Mouse (Mus musculus) limb, embryonic 15.5 days (tissue): ENCODE data around the gene Ankrd12. TPM values are rescaled to one million over a fixed set of nuclear protein-coding genes. Genes with fewer than 3 reads are reported as not detected.

ENCODE experiments used
- ATAC-seq: fragments of 200-750 bp; cut with Nextera tagmentation; 2 replicates; pipeline ENCODE4 v1.8.0; 2017; ENCODE audit warnings: low read depth, moderate TSS enrichment; ENCODE audit not compliant: insufficient number of reproducible peaks, low FRiP score, low TSS enrichment
- H3K27ac ChIP-seq: fragments of 300-500 bp; sonication (generic); 2 replicates; pipeline ENCODE4 v1.5.1; 2015; ENCODE audit warnings: moderate library complexity, mild to moderate bottlenecking, inconsistent platforms
- H3K27me3 ChIP-seq: fragments of 300-500 bp; sonication (generic); 2 replicates; pipeline ENCODE4 v1.6.1; 2015; ENCODE audit warnings: inconsistent platforms
- H3K36me3 ChIP-seq: fragments of 300-500 bp; sonication (generic); 2 replicates; pipeline ENCODE4 v1.6.1; 2015; ENCODE audit warnings: inconsistent platforms
- H3K4me1 ChIP-seq: fragments of 300-500 bp; sonication (generic); 2 replicates; pipeline ENCODE4 v1.6.1; 2015; ENCODE audit warnings: inconsistent platforms
- H3K4me2 ChIP-seq: fragments of 300-500 bp; sonication (generic); 2 replicates; pipeline ENCODE4 v1.6.1; 2015; ENCODE audit warnings: mild to moderate bottlenecking, inconsistent platforms
- H3K4me3 ChIP-seq: fragments of 300-500 bp; sonication (generic); 2 replicates; pipeline ENCODE4 v1.5.1; 2015; ENCODE audit warnings: mild to moderate bottlenecking, inconsistent platforms
- H3K9ac ChIP-seq: fragments of 300-500 bp; sonication (generic); 2 replicates; pipeline ENCODE4 v1.6.1; 2015; ENCODE audit warnings: inconsistent platforms
- H3K9me3 ChIP-seq: fragments of 300-500 bp; sonication (generic); 2 replicates; pipeline ENCODE4 v1.6.1; 2016; ENCODE audit warnings: inconsistent platforms
- WGBS: fragments of 180-500 bp; shearing (Covaris S2); methylation state at CpG from one replicate; pipeline ENCODE4 v1.1.7; 2015; 5-methylcytosine and 5-hydroxymethylcytosine counted together
- polyA plus RNA-seq: library from polyadenylated mRNA; unstranded; fragments of >200 nt; fragmentation: Nextera tagmentation; extraction: Ambion mirVana; gene quantifications from 2 replicates; pipeline ENCODE4 v1.2.1, GENCODE M21; 2015

Gene Ankrd12
- polyA plus RNA-seq, 1 experiment from 2014 or later: 27.2 TPM

DNA sequence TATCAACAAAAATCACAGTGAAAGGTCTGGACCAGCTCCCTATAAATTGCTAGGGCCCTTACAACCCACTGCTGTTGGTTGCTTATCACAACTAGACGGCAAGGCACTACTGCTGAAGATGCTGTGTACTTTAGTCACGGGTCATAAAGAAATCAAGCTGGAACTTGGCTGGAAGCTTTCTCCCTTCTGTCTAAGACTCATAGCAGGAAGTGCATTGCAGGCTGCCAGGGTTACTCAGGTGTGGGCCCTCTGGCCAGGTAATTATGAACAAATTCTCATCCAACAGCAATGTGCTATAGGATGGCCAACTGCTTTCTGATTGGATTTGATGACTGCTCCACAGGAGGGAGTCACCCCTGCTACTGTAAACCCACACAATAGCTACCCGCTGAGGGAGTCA, 117.9 kb downstream of the Ankrd12 start:
- WGBS: 67% methylated on average over 3 of the region's 3 CpGs
- Histone ChIP-seq H3K36me3 (no peaks in the 10 kb centered on the region), H3K27me3 (no peaks in the 10 kb centered on the region), H3K9me3 (no peaks in the 10 kb centered on the region), H3K27ac (no peak overlapping the region), H3K4me3 (no peak overlapping the region), H3K4me2 (no peak overlapping the region), H3K9ac (no peak overlapping the region), H3K4me1 (0 out of 2 replicates have a peak, but pooled peaks cover 2% of the 10 kb centered on the region)
- ATAC-seq: no peak

DNA sequence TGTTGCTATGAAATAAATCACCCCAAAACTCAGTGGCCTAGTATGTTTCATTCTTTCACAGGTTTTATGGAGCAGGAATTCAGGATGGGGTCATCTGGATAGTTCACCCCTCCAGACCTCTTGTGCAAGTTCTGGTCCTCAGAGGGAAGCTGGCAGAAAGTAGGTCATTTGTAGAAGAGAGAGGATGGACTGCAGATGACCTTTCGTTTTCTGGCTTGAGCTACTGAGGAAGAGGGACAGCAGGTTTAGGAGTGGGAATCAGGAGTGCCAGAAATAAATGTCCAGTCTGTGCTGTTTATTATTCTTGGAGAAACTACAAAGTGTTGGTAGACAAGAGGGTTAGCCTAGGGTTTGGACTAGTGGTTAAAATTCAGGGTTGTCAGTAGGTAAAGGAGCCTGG, 118.5 kb downstream of the Ankrd12 start:
- H3K36me3 ChIP-seq: no peaks in the 10 kb centered on the region
- no peak for ATAC-seq
- no peaks in the 10 kb centered on the region for H3K27me3 ChIP-seq
- no peaks in the 10 kb centered on the region for H3K9me3 ChIP-seq
- 0 out of 2 replicates have a peak, but pooled peaks cover 2% of the 10 kb centered on the region for H3K4me1 ChIP-seq
- no peak overlapping the region for H3K27ac ChIP-seq
- no peak overlapping the region for H3K4me3 ChIP-seq
- 86% methylated on average over 1 of the region's 1 CpGs for WGBS
- H3K9ac ChIP-seq: no peak overlapping the region
- no peak overlapping the region for H3K4me2 ChIP-seq

DNA sequence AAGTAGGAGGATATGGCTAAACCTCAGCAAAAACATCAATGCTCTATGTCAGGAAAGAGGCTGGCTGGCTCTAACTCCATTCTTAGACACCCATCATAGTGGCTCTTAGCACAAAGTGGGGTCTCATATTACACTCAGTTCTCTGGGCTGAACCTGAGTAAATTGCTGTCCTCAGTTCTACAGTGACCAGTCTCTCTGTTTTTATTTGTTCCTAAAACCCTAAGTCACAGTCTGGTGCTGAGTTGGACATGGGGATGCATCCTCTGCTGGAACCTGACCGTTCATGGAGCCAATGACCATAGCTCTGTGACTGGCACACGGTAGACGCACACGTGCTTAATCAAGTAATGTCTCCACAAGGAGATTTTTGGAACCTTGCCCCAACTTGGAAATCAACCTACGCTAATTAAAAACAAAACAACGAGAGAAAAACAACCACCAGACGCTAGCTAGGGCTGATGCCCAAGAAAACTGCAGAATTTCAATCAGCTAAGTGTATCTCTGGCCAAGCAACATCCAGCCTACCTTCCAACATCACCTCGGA, 119.0 kb downstream of the Ankrd12 start:
- Histone ChIP-seq H3K9me3 (no peaks in the 10 kb centered on the region), H3K9ac (no peak overlapping the region), H3K27ac (no peak overlapping the region), H3K4me2 (no peak overlapping the region), H3K36me3 (no peaks in the 10 kb centered on the region), H3K4me1 (0 out of 2 replicates have a peak, but pooled peaks cover 2% of the 10 kb centered on the region), H3K27me3 (no peaks in the 10 kb centered on the region), H3K4me3 (no peak overlapping the region)
- WGBS: 74% methylated on average over 8 of the region's 8 CpGs
- ATAC-seq: no peak

DNA sequence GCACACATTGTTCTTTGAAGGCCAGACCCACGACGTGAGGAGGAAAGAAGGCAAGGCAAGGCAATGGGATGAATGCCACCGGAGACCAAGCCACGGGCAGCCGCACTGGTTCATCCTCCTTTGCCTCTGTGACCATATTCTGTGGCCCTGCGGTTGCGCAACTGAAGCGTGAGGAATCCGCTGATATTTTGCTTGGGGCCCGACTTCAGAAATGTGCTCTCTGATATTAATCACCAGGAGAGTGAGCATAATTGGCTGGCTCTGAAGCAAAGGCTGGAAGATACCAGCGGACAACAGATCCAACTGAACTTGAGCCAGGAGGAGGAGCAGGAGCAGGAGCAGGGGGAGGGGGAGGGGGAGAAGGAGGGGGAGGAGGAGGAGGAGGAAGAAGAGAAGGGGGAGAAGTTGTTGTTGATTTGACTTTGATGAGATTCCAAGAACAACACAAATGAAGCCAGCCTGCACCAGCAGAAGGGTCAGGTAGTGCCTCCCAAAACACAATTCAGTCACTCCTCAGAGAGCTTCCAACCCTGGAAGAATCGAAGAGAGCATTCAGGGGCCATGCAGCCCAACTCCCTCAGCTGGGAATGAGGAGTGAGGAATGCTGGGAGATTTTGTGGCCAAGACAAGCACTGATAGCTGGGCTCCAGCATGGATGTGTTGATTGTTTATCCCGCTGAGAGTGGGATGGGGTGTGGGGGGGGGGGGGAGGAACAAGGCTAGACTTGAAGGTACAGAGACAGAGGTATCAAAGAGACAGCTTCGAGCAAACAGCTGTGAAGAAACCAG, 119.7 kb downstream of the Ankrd12 start:
- Histone ChIP-seq H3K36me3 (no peaks in the 10 kb centered on the region), H3K27ac (0 out of 2 replicates have a peak overlapping the region, but pooled peaks have one; percentile 43), H3K4me2 (no peak overlapping the region), H3K9ac (no peak overlapping the region), H3K4me1 (0 out of 2 replicates have a peak, but pooled peaks cover 2% of the 10 kb centered on the region), H3K9me3 (no peaks in the 10 kb centered on the region), H3K27me3 (no peaks in the 10 kb centered on the region), H3K4me3 (no peak overlapping the region)
- 72% methylated on average over 14 of the region's 14 CpGs for WGBS
- no peak for ATAC-seq

DNA sequence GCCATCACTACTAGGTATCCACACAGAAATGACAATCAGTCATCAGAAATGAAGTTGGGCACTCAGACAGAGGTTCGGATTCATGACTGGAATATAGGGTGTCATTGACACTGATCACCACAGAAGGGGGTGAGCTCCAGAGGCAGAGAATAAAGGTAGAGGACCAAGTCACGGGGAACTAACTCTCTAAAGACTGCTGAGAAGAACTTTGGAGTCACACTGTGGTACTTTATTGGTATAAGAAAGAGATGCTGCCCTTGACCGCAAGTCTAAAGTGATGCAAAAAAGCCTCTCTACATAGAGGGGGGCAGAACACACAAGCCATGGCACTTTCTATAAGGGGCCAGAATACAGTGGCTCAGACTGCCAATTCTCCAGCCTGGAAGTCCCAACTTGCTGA, 120.7 kb downstream of the Ankrd12 start:
- Histone ChIP-seq H3K4me2 (no peak overlapping the region), H3K4me3 (no peak overlapping the region), H3K36me3 (no peaks in the 10 kb centered on the region), H3K9me3 (no peaks in the 10 kb centered on the region), H3K27ac (no peak overlapping the region), H3K27me3 (no peaks in the 10 kb centered on the region), H3K9ac (no peak overlapping the region), H3K4me1 (peaks cover 5% of the 10 kb centered on the region; the same call in 1 of the 2 replicates)
- ATAC-seq: no peak
- WGBS: 81% methylated on average over 3 of the region's 3 CpGs

DNA sequence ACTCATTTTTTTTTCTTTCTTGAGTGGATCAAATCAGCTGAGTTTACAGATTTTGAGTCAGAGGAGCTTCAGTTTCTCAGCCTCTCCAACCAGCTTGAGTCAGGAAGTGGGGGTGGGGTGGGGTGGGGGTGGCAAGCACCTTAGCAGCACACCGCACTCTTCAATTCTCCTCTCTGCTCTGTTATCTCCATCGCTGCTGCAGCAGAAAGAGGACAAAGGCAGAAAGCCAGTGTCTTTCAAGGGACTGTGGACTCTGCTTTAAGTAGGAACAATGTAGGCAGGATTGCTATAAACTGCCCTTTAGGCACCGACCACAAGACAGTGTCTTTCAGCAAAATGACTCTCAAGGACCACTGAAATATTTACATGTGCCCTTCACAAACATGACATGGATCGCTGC, 122.9 kb downstream of the Ankrd12 start:
- Histone ChIP-seq H3K4me2 (no peak overlapping the region), H3K9me3 (no peaks in the 10 kb centered on the region), H3K27ac (no peak overlapping the region), H3K4me1 (peaks cover 10% of the 10 kb centered on the region), H3K27me3 (no peaks in the 10 kb centered on the region), H3K36me3 (no peaks in the 10 kb centered on the region; the same call in 1 of the 2 replicates), H3K4me3 (no peak overlapping the region), H3K9ac (no peak overlapping the region)
- 71% methylated on average over 4 of the region's 4 CpGs for WGBS
- ATAC-seq: no peak

DNA sequence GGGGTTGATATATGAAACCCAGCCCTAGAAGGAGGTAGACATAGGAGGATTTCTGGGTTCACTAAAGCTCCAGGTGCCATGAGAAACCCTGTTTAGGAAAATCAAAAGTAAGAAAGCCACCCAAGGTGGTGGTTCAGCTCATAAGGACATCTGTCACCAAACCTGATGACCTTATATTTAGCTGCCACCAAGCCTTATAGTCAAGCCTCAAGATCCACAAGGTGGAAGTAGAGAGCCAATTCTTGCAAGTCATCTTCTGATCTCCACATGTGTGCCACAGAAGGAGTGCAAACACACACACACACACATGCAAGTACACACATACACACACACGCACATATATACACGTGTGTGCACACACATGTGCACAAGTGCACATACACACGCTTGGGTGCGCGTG, 124.8 kb downstream of the Ankrd12 start:
- ATAC-seq: no peak
- Histone ChIP-seq H3K4me3 (no peak overlapping the region), H3K4me2 (no peak overlapping the region), H3K36me3 (peaks cover 13% of the 10 kb centered on the region), H3K27me3 (no peaks in the 10 kb centered on the region), H3K9ac (no peak overlapping the region), H3K27ac (no peak overlapping the region), H3K4me1 (peaks cover 8% of the 10 kb centered on the region), H3K9me3 (no peaks in the 10 kb centered on the region)
- WGBS: 87% methylated on average over 5 of the region's 5 CpGs

DNA sequence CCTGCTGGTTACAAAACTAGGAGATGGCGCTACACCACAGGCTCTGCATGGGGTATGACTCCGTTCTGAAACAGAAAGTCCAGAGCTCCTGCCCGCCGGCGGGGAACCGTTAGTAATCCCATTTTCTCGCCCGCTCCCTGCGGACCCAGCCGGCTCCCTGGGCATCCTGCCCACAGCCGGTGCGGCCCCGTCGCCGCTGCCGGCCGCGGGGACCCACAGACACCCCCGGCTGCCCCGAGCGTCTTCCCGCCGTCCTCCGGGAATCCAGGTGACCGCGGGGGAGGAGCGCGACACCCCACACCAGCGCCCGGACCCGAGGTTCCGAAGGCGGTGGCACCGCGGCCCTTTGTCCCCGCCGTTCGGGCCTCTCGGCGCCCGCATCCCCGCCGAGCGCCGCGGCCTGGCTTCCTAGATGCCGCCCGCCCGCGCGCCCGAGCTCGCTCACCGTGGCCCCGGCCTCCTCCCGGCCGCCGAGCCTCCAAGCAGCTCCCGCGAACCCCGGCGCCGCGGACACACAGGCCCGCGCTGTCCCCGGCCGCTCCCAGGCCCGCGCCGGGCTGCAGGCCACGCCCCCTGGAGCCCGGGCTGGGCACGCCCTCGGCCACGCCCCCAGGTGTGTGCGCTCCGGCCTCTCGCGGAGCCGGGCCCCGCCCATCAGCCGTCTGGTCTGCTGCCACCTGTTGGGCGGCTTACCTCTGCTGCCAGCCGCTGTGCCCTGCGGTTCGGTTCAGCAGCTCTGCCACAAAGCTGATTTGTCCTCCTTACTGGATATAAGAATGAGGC, 126.1 kb downstream of the Ankrd12 start, which contains the start of gene Twsg1:
Gene Twsg1, minus strand, starts transcription at position 605 of the 783 bp plus-strand sequence.
- H3K4me3 ChIP-seq: peak within 1 kb of the TSS; percentile 94
- 0% methylated on average over 83 of the region's 87 CpGs for WGBS
- H3K9ac ChIP-seq: peak within 1 kb of the TSS; percentile 95
- peak within 1 kb of the TSS; percentile 89 for H3K27ac ChIP-seq
- H3K4me1 ChIP-seq: peaks cover 8% of the 10 kb centered on the region
- no peaks in the 10 kb centered on the region for H3K27me3 ChIP-seq
- ATAC-seq: peak; percentile 95
- H3K9me3 ChIP-seq: no peaks in the 10 kb centered on the region
- peaks cover 24% of the 10 kb centered on the region for H3K36me3 ChIP-seq
- H3K4me2 ChIP-seq: peak within 1 kb of the TSS; percentile 46

DNA sequence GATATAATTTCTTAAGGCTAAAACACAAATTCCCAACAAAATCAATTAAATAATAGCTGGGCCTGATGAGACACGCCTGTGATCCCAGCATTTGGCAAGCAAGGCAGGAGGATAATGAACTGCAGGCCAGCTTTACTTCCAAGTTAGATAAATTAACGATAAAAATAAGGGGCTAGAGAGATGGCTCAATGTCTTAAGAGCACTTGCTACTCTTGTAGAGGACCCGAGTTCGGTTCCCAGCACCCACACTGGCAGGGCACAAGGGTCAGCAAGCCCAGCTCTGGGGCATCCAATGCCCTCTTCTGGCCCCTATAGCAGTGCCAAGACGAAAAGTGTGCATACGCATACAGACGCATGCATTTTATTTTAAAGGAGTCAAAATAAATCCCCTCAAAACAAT, 126.7 kb downstream of the Ankrd12 start:
- peaks cover 30% of the 10 kb centered on the region for H3K36me3 ChIP-seq
- no peaks in the 10 kb centered on the region for H3K27me3 ChIP-seq
- H3K4me1 ChIP-seq: peaks cover 8% of the 10 kb centered on the region
- peak overlapping the region; percentile 94 for H3K4me3 ChIP-seq
- 22% methylated on average over 7 of the region's 7 CpGs for WGBS
- peak overlapping the region; percentile 95 for H3K9ac ChIP-seq
- no peaks in the 10 kb centered on the region for H3K9me3 ChIP-seq
- ATAC-seq: no peak
- peak overlapping the region; percentile 46 for H3K4me2 ChIP-seq
- H3K27ac ChIP-seq: peak overlapping the region; percentile 89

DNA sequence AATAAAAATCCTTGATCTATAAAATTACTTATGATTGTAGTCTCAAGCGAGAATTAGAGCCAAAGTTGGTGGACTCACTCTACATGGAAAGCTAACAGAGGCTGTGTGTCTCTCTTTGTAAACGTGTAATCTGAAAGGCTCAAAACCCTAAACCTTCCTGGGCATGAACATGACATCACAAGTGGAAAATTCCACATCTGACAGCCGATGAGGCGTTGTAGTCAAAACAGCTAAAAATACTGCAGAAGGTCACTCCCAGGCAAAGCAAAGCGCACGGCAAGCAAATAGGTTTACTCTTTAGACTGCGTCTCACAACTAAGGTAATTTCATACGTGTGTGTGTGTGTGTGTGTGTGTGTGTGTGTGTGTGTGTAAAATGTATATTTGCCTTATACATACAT, 129.6 kb downstream of the Ankrd12 start:
- Histone ChIP-seq H3K4me2 (no peak overlapping the region), H3K9me3 (no peaks in the 10 kb centered on the region), H3K4me3 (no peak overlapping the region), H3K36me3 (peaks cover 33% of the 10 kb centered on the region), H3K4me1 (peaks cover 8% of the 10 kb centered on the region), H3K9ac (no peak overlapping the region), H3K27ac (no peak overlapping the region), H3K27me3 (no peaks in the 10 kb centered on the region)
- WGBS: 83% methylated on average over 8 of the region's 8 CpGs
- no peak for ATAC-seq

DNA sequence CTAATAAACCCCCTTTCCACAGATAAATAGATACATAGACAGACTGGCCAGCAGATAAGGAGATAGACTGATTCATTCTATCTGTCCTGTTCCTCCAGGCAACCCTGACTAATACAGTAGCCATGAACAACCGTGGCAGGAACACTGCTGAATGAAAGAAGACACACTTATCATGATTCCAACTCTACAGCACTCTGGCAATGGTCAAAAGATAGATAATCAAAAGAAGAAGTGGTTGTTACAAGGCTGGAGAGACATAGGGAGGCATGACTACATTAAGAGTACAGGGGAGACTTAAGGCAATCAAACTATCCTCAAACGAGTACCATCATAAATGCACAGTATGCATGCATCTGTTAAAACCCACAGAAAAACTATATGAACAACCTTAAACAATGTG, 131.5 kb downstream of the Ankrd12 start:
- 91% methylated on average over 2 of the region's 2 CpGs for WGBS
- Histone ChIP-seq H3K4me1 (peaks cover 12% of the 10 kb centered on the region), H3K27ac (no peak overlapping the region), H3K4me3 (no peak overlapping the region), H3K27me3 (no peaks in the 10 kb centered on the region), H3K9me3 (no peaks in the 10 kb centered on the region), H3K36me3 (peaks cover 33% of the 10 kb centered on the region), H3K9ac (no peak overlapping the region), H3K4me2 (no peak overlapping the region)
- no peak for ATAC-seq

DNA sequence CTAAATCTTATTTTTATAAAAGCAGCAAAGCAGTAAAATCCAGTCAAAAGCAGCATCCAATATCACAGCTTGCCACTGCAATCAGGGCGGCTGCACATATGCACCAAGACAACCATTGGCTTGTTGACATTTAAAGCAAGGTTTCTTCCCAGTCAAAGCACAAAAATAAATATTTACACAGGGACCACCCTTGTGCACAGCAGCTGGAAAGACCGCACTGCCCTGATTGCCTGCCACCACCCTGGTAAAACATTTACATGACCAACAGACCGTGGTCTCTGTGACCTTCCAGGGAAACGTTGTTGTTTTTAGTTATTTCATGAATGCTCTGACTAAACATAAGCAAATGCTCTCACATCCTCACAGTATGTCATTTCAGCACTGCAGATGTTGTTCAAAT, 134.5 kb downstream of the Ankrd12 start:
- 68% methylated on average over 4 of the region's 4 CpGs for WGBS

More for the DNA sequence above, 134.5 kb downstream of the Ankrd12 start:
- ATAC-seq: no peak
- no peaks in the 10 kb centered on the region for H3K27me3 ChIP-seq
- H3K9me3 ChIP-seq: no peaks in the 10 kb centered on the region
- no peak overlapping the region for H3K27ac ChIP-seq
- H3K4me3 ChIP-seq: no peak overlapping the region
- H3K4me2 ChIP-seq: no peak overlapping the region
- H3K36me3 ChIP-seq: peaks cover 30% of the 10 kb centered on the region
- no peak overlapping the region for H3K9ac ChIP-seq
- H3K4me1 ChIP-seq: peaks cover 17% of the 10 kb centered on the region
